Mouse (Mus musculus) testis, adult 2 months (tissue): ENCODE measurements around the gene Dcakd. TPM values are rescaled to one million over a fixed set of nuclear protein-coding genes. Genes with fewer than 3 reads are reported as not detected.

Experiments used
- H3K27ac ChIP-seq: fragments of 200-500 bp; 2 replicates; pipeline ENCODE4 v1.5.1; 2012; ENCODE audit warnings: low read depth, low read length; ENCODE audit not compliant: control insufficient read depth, insufficient read depth
- H3K27me3 ChIP-seq: fragments of 200-500 bp; 2 replicates; pipeline ENCODE4 v1.6.1; 2012; ENCODE audit warnings: mild to moderate bottlenecking, low read length, moderate library complexity; ENCODE audit not compliant: control insufficient read depth, insufficient read depth
- H3K36me3 ChIP-seq: fragments of 200-500 bp; 2 replicates; pipeline ENCODE4 v1.6.1; 2012; ENCODE audit warnings: mild to moderate bottlenecking, low read length; ENCODE audit not compliant: control insufficient read depth, insufficient read depth
- H3K4me1 ChIP-seq: fragments of 200-500 bp; 2 replicates; pipeline ENCODE4 v1.6.1; 2012; ENCODE audit warnings: low read length; ENCODE audit not compliant: control insufficient read depth, insufficient read depth
- H3K4me3 ChIP-seq: fragments of 200-500 bp; 2 replicates; pipeline ENCODE4 v1.5.1; 2012; ENCODE audit warnings: low read depth, mild to moderate bottlenecking, low read length, moderate library complexity, mixed read lengths; ENCODE audit not compliant: control insufficient read depth
- CTCF ChIP-seq: fragments of 200-500 bp; IDR thresholded peaks from 2 replicates; pipeline ENCODE4 v1.5.1; 2012; ENCODE audit warnings: low read depth, mild to moderate bottlenecking, inconsistent platforms, low read length, moderate library complexity; ENCODE audit not compliant: control insufficient read depth, insufficient read depth, insufficient replicate concordance
- POLR2A ChIP-seq: fragments of 200-500 bp; IDR thresholded peaks from 2 replicates; pipeline ENCODE4 v1.6.1; 2012; ENCODE audit warnings: low read depth, mild to moderate bottlenecking, inconsistent platforms, low read length, moderate library complexity; ENCODE audit not compliant: control insufficient read depth
- polyA plus RNA-seq: library from polyadenylated mRNA; depleted of rRNA; stranded (reverse); fragments of >200 nt; gene quantifications from 2 replicates; pipeline ENCODE4 v1.2.3, GENCODE M21; 2012

Gene Dcakd
- polyA plus RNA-seq, 1 experiment, result 26.8 TPM

- H3K4me3 ChIP-seq, result no peak overlapping the region
- no peak overlapping the region for H3K27ac ChIP-seq
- H3K27me3 ChIP-seq, result no peaks in the 10 kb centered on the region
- peaks cover 6% of the 10 kb centered on the region for H3K36me3 ChIP-seq
- no peaks in the 10 kb centered on the region for H3K4me1 ChIP-seq
- TF ChIP-seq CTCF (no peak), POLR2A (no peak)
Observed at GRCm38 (mm10) chr11:103043982-103044381, 15.8 kb upstream of the Dcakd start.

- H3K27ac ChIP-seq, result no peak overlapping the region
- no peaks in the 10 kb centered on the region for H3K4me1 ChIP-seq
- no peaks in the 10 kb centered on the region for H3K27me3 ChIP-seq
- TF ChIP-seq POLR2A, result no peak
- no peak for TF ChIP-seq CTCF
- H3K36me3 ChIP-seq, result peaks cover 6% of the 10 kb centered on the region
- H3K4me3 ChIP-seq, result no peak overlapping the region
Observed at GRCm38 (mm10) chr11:103042828-103043227, 14.7 kb upstream of the Dcakd start.

- H3K4me3 ChIP-seq, result no peak overlapping the region
- H3K27me3 ChIP-seq, result no peaks in the 10 kb centered on the region
- TF ChIP-seq CTCF (no peak), POLR2A (no peak)
- H3K27ac ChIP-seq, result no peak overlapping the region
- H3K4me1 ChIP-seq, result no peaks in the 10 kb centered on the region
- no peaks in the 10 kb centered on the region; the same call in 1 of the 2 replicates for H3K36me3 ChIP-seq
Observed at GRCm38 (mm10) chr11:103038037-103038436, 9.9 kb upstream of the Dcakd start.

GRCm38 (mm10) chr11:103036881-103037465, 8.8 kb upstream of the Dcakd start:
- TF ChIP-seq CTCF, result no peak
- TF ChIP-seq POLR2A, result no peak
- Histone ChIP-seq H3K36me3 (no peaks in the 10 kb centered on the region), H3K4me3 (no peak overlapping the region), H3K4me1 (no peaks in the 10 kb centered on the region), H3K27ac (no peak overlapping the region), H3K27me3 (no peaks in the 10 kb centered on the region)

- H3K4me1 ChIP-seq, result no peaks in the 10 kb centered on the region
- H3K4me3 ChIP-seq, result no peak overlapping the region
- no peak overlapping the region for H3K27ac ChIP-seq
- no peaks in the 10 kb centered on the region for H3K27me3 ChIP-seq
- H3K36me3 ChIP-seq, result no peaks in the 10 kb centered on the region
- TF ChIP-seq POLR2A (no peak), CTCF (no peak)
Observed at GRCm38 (mm10) chr11:103035007-103035406, 6.9 kb upstream of the Dcakd start.

GRCm38 (mm10) chr11:103033030-103033429, 4.9 kb upstream of the Dcakd start:
- Histone ChIP-seq H3K27ac (peak overlapping the region; percentile 6; the same call in 1 of the 2 replicates), H3K4me3 (no peak overlapping the region), H3K4me1 (no peaks in the 10 kb centered on the region; the same call in 1 of the 2 replicates), H3K27me3 (no peaks in the 10 kb centered on the region), H3K36me3 (no peaks in the 10 kb centered on the region)
- TF ChIP-seq POLR2A, result no peak
- TF ChIP-seq CTCF, result no peak

- no peaks in the 10 kb centered on the region for H3K27me3 ChIP-seq
- TF ChIP-seq POLR2A (no peak), CTCF (no peak)
- peak overlapping the region; percentile 97 for H3K4me3 ChIP-seq
- H3K27ac ChIP-seq, result peak overlapping the region; percentile 96
- no peaks in the 10 kb centered on the region; the same call in 1 of the 2 replicates for H3K4me1 ChIP-seq
- peaks cover 3% of the 10 kb centered on the region; the same call in 1 of the 2 replicates for H3K36me3 ChIP-seq
Observed at GRCm38 (mm10) chr11:103027570-103028175, 460 bp downstream of the Dcakd start.
